Mouse (Mus musculus): ENCODE measurements around the gene Parp3.

GRCm38 (mm10) chr9:106470991-106471750 is 5.6 kb downstream of the Parp3 start:
- no peak for TF ChIP-seq GATA2 (IDR thresholded peaks at IDR 0.05; ENCODE audit: borderline replicate concordance, low read depth, low read length)
- TF ChIP-seq GATA1 (IDR thresholded peaks at IDR 0.05; ENCODE audit: borderline replicate concordance, low read length) = no peak
- no peak for TF ChIP-seq TAL1 (conservative IDR thresholded peaks at IDR 0.05; ENCODE audit: low read depth, low read length)
- TF ChIP-seq CTCF (IDR thresholded peaks at IDR 0.05; ENCODE audit: low read depth, low read length) = no peak
- no peak for TF ChIP-seq POLR2AphosphoS5 (IDR thresholded peaks at IDR 0.05; ENCODE audit: insufficient replicate concordance, low read depth, low read length)

Data from G1E (cell line).